Mouse (Mus musculus): ENCODE data around the gene Tmem59.
A peak's percentile ranks its signal among the peaks of the same experiment; 100 is the strongest.

Tmem59 gene

GRCm38 (mm10) chr4:107238253-107238652 is 60.1 kb downstream of the Tmem59 start:
- DNase-seq (ENCODE audit: low read depth, low spot score): no peak

- no peak for DNase-seq (ENCODE audit: low read depth, low spot score)
Measured at GRCm38 (mm10) chr4:107240196-107240595, 62.0 kb downstream of the Tmem59 start.

- no peak for DNase-seq (ENCODE audit: low read depth, low spot score)
Measured at GRCm38 (mm10) chr4:107243365-107244333, 65.5 kb downstream of the Tmem59 start.

GRCm38 (mm10) chr4:107245368-107245767 is 67.2 kb downstream of the Tmem59 start:
- no peak for DNase-seq (ENCODE audit: low read depth, low spot score)

GRCm38 (mm10) chr4:107246040-107246439 is 67.8 kb downstream of the Tmem59 start:
- no peak for DNase-seq (ENCODE audit: low read depth, low spot score)

GRCm38 (mm10) chr4:107247110-107247509 is 68.9 kb downstream of the Tmem59 start:
- DNase-seq (ENCODE audit: low read depth, low spot score): no peak

- DNase-seq (ENCODE audit: low read depth, low spot score): no peak
Measured at GRCm38 (mm10) chr4:107248061-107248460, 69.9 kb downstream of the Tmem59 start.

GRCm38 (mm10) chr4:107249471-107249870 is 71.3 kb downstream of the Tmem59 start:
- DNase-seq (ENCODE audit: low read depth, low spot score): no peak

GRCm38 (mm10) chr4:107250494-107250893 is 72.3 kb downstream of the Tmem59 start:
- DNase-seq (ENCODE audit: low read depth, low spot score): peak; percentile 48
